Mouse (Mus musculus) bone marrow macrophage, adult 2 months (primary cell): ENCODE measurements around the gene Gm20671.

ENCODE experiments used
- CTCF ChIP-seq: IDR thresholded peaks from 2 replicates; pipeline ENCODE4 v1.5.1; 2012; ENCODE audit warnings: low read depth, mild to moderate bottlenecking, low read length, moderate library complexity
- POLR2A ChIP-seq: IDR thresholded peaks from 2 replicates; pipeline ENCODE4 v1.6.1; 2012; ENCODE audit warnings: mild to moderate bottlenecking, low read depth, low read length, borderline replicate concordance

- TF ChIP-seq CTCF = no peak
- no peak for TF ChIP-seq POLR2A
These were observed at the start of gene Gm20671 for GRCm38 (mm10) chr5:32827009-32827408.
